Mouse (Mus musculus): ENCODE measurements around the gene Slc44a5. TPM values are rescaled to one million over a fixed set of nuclear protein-coding genes. Genes with fewer than 3 reads are reported as not detected.

Gene Slc44a5
- 0.12 and 0.32 TPM in 2 replicates for polyA plus RNA-seq (2011; ENCODE audit: insufficient read depth, insufficient read length, low read depth, missing spikeins)

GRCm38 (mm10) chr3:153973171-153973948 lies at the start of gene Slc44a5:
TSS of gene Slc44a5 (plus strand) at chr3:153973436.
- H3K9ac ChIP-seq (ENCODE audit: low read depth, poor library complexity, severe bottlenecking) = peak within 1 kb of the TSS; percentile 11
- H3K4me3 ChIP-seq (ENCODE audit: low read depth, low read length) = peak within 1 kb of the TSS; percentile 62
- H3K4me1 ChIP-seq (ENCODE audit: control insufficient read depth, insufficient read depth, low read length) = no peaks in the 10 kb centered on the region
- H3K36me3 ChIP-seq (ENCODE audit: control insufficient read depth, insufficient read depth, low read length, poor library complexity, severe bottlenecking) = no peaks in the 10 kb centered on the region
- H3K9me3 ChIP-seq (replicated peaks; ENCODE audit: control insufficient read depth, insufficient read depth, low read length, poor library complexity, severe bottlenecking) = no peaks in the 10 kb centered on the region; the same call in 1 of the 2 replicates
- TF ChIP-seq CTCF (IDR thresholded peaks at IDR 0.05; ENCODE audit: low read depth, low read length) (no peak), EP300 (IDR thresholded peaks at IDR 0.05; ENCODE audit: insufficient read depth, low read depth, low read length) (no peak), POLR2A (IDR thresholded peaks at IDR 0.05; ENCODE audit: insufficient read depth, low read length) (no peak)
- peaks cover 2% of the 10 kb centered on the region; the same call in 1 of the 2 replicates for H3K27me3 ChIP-seq (ENCODE audit: control insufficient read depth, insufficient read depth, low read length, poor library complexity, severe bottlenecking)
- H3K27ac ChIP-seq (ENCODE audit: insufficient read depth, low read length) = no peak within 1 kb of the TSS

- no peak overlapping the region for H3K27ac ChIP-seq (ENCODE audit: insufficient read depth, low read length)
- H3K27me3 ChIP-seq (ENCODE audit: control insufficient read depth, insufficient read depth, low read length, poor library complexity, severe bottlenecking) = no peaks in the 10 kb centered on the region
- H3K36me3 ChIP-seq (ENCODE audit: control insufficient read depth, insufficient read depth, low read length, poor library complexity, severe bottlenecking) = peaks cover 6% of the 10 kb centered on the region
- no peak overlapping the region for H3K4me3 ChIP-seq (ENCODE audit: low read depth, low read length)
- no peak overlapping the region for H3K9ac ChIP-seq (ENCODE audit: low read depth, poor library complexity, severe bottlenecking)
- no peaks in the 10 kb centered on the region for H3K4me1 ChIP-seq (ENCODE audit: control insufficient read depth, insufficient read depth, low read length)
- TF ChIP-seq CTCF (IDR thresholded peaks at IDR 0.05; ENCODE audit: low read depth, low read length) (peak; percentile 28), POLR2A (IDR thresholded peaks at IDR 0.05; ENCODE audit: insufficient read depth, low read length) (no peak), EP300 (IDR thresholded peaks at IDR 0.05; ENCODE audit: insufficient read depth, low read depth, low read length) (no peak)
- no peaks in the 10 kb centered on the region for H3K9me3 ChIP-seq (replicated peaks; ENCODE audit: control insufficient read depth, insufficient read depth, low read length, poor library complexity, severe bottlenecking)
These were observed 46.9 kb upstream of the Slc44a5 start for GRCm38 (mm10) chr3:153926333-153926732.

- H3K9me3 ChIP-seq (replicated peaks; ENCODE audit: control insufficient read depth, insufficient read depth, low read length, poor library complexity, severe bottlenecking) = no peaks in the 10 kb centered on the region
- no peaks in the 10 kb centered on the region for H3K27me3 ChIP-seq (ENCODE audit: control insufficient read depth, insufficient read depth, low read length, poor library complexity, severe bottlenecking)
- TF ChIP-seq CTCF (IDR thresholded peaks at IDR 0.05; ENCODE audit: low read depth, low read length) = no peak
- no peak for TF ChIP-seq POLR2A (IDR thresholded peaks at IDR 0.05; ENCODE audit: insufficient read depth, low read length)
- no peak for TF ChIP-seq EP300 (IDR thresholded peaks at IDR 0.05; ENCODE audit: insufficient read depth, low read depth, low read length)
- H3K4me3 ChIP-seq (ENCODE audit: low read depth, low read length) = no peak overlapping the region
- peaks cover 8% of the 10 kb centered on the region for H3K36me3 ChIP-seq (ENCODE audit: control insufficient read depth, insufficient read depth, low read length, poor library complexity, severe bottlenecking)
- no peak overlapping the region for H3K9ac ChIP-seq (ENCODE audit: low read depth, poor library complexity, severe bottlenecking)
- H3K4me1 ChIP-seq (ENCODE audit: control insufficient read depth, insufficient read depth, low read length) = no peaks in the 10 kb centered on the region
- H3K27ac ChIP-seq (ENCODE audit: insufficient read depth, low read length) = no peak overlapping the region
These were observed 43.7 kb upstream of the Slc44a5 start for GRCm38 (mm10) chr3:153929526-153929925.

- Histone ChIP-seq H3K4me3 (ENCODE audit: low read depth, low read length) (no peak overlapping the region), H3K9ac (ENCODE audit: low read depth, poor library complexity, severe bottlenecking) (no peak overlapping the region), H3K4me1 (ENCODE audit: control insufficient read depth, insufficient read depth, low read length) (peaks cover 2% of the 10 kb centered on the region), H3K27ac (ENCODE audit: insufficient read depth, low read length) (no peak overlapping the region), H3K36me3 (ENCODE audit: control insufficient read depth, insufficient read depth, low read length, poor library complexity, severe bottlenecking) (peaks cover 17% of the 10 kb centered on the region), H3K27me3 (ENCODE audit: control insufficient read depth, insufficient read depth, low read length, poor library complexity, severe bottlenecking) (no peaks in the 10 kb centered on the region), H3K9me3 (replicated peaks; ENCODE audit: control insufficient read depth, insufficient read depth, low read length, poor library complexity, severe bottlenecking) (no peaks in the 10 kb centered on the region)
- no peak for TF ChIP-seq POLR2A (IDR thresholded peaks at IDR 0.05; ENCODE audit: insufficient read depth, low read length)
- no peak for TF ChIP-seq CTCF (IDR thresholded peaks at IDR 0.05; ENCODE audit: low read depth, low read length)
- TF ChIP-seq EP300 (IDR thresholded peaks at IDR 0.05; ENCODE audit: insufficient read depth, low read depth, low read length) = no peak
These were observed 40.8 kb upstream of the Slc44a5 start for GRCm38 (mm10) chr3:153932461-153932860.

GRCm38 (mm10) chr3:153935878-153936277 lies 37.4 kb upstream of the Slc44a5 start:
- Histone ChIP-seq H3K9me3 (replicated peaks; ENCODE audit: control insufficient read depth, insufficient read depth, low read length, poor library complexity, severe bottlenecking) (no peaks in the 10 kb centered on the region), H3K9ac (ENCODE audit: low read depth, poor library complexity, severe bottlenecking) (no peak overlapping the region), H3K27me3 (ENCODE audit: control insufficient read depth, insufficient read depth, low read length, poor library complexity, severe bottlenecking) (no peaks in the 10 kb centered on the region), H3K4me1 (ENCODE audit: control insufficient read depth, insufficient read depth, low read length) (peaks cover 5% of the 10 kb centered on the region), H3K36me3 (ENCODE audit: control insufficient read depth, insufficient read depth, low read length, poor library complexity, severe bottlenecking) (peaks cover 21% of the 10 kb centered on the region), H3K4me3 (ENCODE audit: low read depth, low read length) (no peak overlapping the region), H3K27ac (ENCODE audit: insufficient read depth, low read length) (no peak overlapping the region)
- TF ChIP-seq POLR2A (IDR thresholded peaks at IDR 0.05; ENCODE audit: insufficient read depth, low read length) = no peak
- no peak for TF ChIP-seq CTCF (IDR thresholded peaks at IDR 0.05; ENCODE audit: low read depth, low read length)
- TF ChIP-seq EP300 (IDR thresholded peaks at IDR 0.05; ENCODE audit: insufficient read depth, low read depth, low read length) = no peak

Measured in ES-Bruce4 (cell line).